Mouse (Mus musculus): Measurements from ENCODE around the gene Tbc1d10b.

DNA sequence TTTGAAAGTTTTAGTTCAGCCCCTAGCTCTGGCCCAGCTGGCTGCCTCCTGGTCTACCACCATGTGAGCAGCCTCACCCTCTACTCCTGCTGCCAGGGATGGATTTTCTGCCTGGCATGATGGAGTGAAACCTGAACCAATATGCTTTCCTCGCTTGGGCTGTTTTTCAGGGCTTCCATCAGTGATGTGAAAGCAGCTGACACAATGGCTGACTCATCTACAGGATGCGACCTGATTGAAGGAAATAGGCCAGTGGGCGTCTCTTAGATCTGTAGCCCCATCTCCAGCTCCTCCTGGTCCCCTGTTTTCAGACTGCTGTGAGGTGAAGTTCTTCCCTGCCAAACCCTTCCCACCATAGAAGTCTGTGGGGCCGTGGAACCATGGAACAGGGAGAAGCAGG is 31.3 kb downstream of the Tbc1d10b start:
- TF ChIP-seq POLR2A (IDR thresholded peaks at IDR 0.05; ENCODE audit: low read depth, low read length) (no peak), CTCF (conservative IDR thresholded peaks at IDR 0.05; ENCODE audit: insufficient read depth, insufficient read length, low read depth, low read length) (no peak)
